Mouse (Mus musculus) lung, postnatal 36 days (tissue): ENCODE data around the gene Tor1aip2.

Source experiments
- DNase-seq: peaks from one replicate; pipeline ENCODE4 v3.0.0; 2022; ENCODE audit warnings: mixed read lengths

Gene Tor1aip2

DNA sequence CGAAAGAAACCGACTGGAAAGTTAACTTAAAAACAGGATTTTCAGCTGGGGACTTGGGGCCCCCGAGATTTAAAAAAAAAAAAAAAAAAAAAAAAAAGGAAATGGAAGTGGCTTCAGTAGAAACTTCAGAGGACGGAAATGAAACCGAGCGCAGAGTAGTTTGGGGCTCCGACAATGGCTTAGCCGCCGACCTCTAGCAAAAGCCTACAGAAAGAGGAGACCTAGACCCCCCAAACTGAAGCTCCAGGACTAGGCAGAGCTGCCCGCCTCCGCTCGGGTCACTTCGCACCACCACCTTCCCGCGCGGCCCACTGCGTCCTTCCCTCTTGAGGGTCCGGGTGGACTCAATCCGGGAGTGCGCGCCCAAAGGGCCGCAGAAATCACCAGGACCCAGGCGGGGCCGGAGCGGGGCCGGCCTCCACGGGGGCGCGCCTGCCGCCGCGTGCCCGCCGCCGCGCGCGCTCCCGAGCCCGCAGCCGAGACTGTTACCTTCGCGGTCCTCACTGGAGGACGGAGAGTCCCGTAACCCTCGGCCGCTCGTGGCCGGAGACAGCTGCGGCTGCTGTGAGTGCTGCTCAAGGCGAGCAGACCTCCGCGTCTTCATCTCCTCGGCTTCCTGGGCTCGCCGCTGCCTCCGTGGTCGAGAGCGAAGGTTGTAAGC is at the start of gene Tor1aip2:
Tor1aip2 (plus strand) TSS at position 135 of the 661 bp plus-strand sequence.
- peak; percentile 79 for DNase-seq

DNA sequence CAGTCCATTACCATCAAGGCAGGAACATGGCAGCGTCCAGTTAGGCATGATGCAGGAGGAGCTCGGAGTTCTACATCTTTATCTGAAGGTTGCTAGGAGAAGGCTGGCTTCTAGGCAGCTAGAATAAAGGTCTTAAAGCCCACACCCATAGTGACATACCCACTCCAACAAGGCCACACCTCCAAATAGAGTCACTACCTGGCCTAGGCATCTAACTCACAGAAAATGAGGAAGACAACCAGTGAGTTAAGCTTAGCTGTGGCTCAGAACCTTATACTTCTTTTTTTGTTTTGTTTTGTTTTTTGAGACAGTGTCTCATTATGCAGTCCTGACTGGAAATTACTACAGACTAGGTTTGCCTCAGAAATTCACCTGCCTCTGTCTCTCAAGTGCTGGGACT is 47.6 kb upstream of the Tor1aip2 start:
- DNase-seq = no peak

DNA sequence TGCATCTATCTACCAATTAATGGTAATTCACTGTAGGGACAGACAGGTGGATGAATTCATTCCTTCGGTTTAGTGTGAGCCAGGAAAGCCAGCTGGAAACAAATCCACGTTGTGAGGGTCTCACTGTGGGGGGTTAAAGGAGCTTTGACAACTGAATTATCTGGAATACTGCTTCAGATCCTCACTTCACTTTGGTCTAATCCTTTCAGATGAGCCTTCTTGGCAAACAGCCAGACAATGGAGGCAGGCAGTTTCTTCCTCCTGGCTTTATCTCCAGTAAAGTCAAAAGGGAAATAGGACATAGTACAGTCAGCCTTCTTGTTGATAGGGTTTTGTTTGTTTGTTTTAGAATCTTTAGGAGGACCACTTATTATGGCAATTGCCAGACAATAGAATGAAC is 45.8 kb upstream of the Tor1aip2 start:
- DNase-seq = no peak

DNA sequence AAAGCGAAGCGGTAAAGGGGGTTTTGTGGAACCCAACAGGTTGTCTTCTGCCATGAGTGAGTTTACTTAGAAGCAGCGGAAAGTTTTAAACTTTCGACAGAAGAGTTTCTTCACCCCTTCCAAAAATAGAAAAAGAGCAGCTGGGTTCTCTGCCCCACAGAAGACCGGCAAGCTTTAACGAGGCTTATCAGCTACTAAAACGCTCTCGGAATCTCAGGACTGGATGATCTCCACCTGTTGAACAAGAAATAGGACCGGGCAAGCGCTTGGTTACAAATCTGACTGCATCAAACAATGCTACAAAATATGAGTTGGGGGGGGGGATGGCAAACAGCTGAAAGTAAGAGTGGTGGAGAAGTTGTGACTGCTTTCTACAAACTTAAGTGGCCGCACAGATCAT is 44.8 kb upstream of the Tor1aip2 start:
- DNase-seq = no peak

DNA sequence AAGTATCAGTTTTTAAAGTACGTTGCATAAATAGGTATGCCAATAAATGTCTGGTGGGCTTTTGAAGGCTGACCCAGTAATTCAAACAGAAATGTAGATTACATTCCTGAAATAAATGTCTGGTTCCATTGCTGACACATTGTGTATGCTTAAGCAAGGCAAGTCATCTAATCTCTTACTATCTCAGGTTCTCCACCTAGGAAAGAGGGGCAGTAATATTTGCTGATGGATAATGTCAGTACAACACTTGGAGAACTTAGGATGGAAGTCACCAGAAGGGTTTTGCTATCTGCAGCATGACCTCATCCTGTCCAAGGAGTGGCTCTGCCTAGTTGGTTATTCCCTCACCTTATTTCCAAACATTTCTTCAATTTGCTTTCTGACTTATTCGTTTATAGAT is 40.7 kb upstream of the Tor1aip2 start:
- DNase-seq = no peak

DNA sequence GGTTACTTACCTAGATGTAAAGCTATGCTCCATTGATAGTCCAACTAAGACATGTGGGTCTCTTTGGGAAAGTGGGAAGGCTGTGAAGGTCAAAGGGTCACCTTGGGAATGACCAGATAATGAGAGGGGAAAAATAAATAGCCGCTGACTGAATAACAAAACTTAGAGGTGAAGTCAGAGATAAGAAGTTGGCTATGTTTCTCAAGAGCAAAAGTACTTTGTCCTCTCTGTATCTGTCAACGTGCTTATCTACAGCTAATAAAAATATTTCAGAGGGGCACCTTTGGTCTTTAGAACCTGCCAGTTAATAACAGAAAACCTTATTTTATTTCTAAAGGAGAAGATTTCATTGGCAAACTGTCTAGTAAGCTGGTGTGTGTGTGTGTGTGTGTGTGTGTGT is 39.6 kb upstream of the Tor1aip2 start:
- no peak for DNase-seq

DNA sequence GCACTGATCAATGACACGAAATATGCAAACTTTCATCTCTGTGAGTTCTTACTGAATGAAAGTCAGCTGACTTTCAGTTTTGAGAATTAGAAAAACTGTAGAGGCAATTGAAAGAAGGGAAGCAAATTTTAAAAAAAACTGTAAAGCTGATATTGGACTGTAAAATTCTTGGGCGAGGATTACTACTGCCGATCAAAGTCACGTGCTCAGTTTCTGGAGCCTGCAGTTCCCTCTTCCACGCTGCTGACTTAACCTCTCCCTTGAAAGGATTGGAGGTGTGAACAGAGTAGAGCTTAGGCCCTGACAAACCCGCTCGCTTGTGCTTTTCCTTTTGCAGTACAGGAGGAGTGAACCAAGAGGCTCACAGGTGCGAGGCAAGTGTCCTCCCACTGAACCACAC is 32.8 kb upstream of the Tor1aip2 start:
- DNase-seq = no peak

DNA sequence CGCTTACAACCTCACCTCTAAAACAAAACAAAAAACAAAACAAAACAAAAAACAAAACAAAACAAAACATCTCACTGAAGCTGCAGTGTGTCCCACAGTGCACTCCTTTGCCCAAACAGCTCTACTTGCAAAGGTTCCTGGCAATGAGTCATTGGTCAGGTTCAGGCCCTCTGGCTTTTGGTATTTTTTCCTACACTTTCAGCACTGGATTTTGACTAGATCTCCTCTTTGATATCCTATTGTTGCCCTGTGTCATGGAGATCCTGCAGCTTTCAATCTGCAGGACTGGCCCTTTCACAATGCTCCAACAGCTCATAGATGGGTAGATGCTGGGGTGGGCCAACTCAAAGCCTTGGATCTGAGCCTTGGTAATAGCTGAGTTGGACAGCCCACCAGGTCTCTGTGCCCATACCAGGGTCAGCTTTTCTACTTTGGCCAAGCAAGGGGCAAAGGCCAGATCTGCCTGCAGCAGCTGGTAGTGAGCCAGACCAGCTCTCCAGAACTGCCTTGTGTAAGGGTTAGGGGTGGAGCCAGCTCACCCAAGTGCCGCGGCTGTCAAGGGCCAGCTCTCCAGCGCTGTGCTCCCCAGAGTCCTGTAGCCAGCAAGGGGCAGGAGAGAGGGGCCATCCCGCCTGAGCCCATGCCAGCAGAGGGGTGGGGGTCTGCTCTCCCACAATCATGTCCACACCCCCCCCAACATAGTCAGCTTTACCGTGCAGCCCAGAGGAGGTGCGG is 31.8 kb upstream of the Tor1aip2 start:
- peak; percentile 71 for DNase-seq

DNA sequence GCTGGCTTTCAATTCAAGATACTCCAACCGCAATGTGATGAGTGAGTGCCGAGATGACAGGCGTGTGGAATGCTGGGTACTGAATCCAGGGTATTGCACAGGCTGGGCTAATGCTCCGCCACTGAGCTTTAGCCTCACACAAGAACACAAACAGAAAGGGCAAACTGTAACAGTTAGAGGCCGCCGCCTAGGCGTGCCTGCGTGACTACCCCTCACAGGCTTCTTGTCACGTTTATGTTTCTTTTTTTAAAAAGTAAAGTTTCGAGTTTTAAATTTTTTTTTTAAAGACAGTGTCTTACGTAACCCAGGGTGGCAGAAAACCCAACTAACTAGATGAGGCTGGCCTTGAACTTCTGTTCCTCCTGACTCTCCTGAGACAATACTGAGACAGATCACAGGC is 29.3 kb upstream of the Tor1aip2 start:
- DNase-seq = no peak

DNA sequence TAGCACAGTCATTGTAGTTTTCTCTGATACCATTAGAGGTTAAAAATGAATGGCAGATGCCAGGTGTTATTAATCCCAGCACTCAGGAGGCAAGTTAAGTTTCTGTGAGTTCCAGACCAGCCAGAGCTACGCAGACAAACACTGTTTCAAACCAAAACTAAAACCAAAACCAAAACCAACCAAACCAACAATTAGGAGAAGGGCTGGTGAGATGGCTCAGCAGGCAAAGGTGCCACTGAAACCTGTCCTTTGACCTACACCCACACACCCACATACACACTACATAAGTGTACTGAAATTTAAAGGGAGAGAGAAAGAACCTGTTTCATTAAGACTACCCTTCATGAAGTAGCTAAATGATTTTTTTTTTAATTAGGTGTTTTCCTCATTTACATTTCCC is 26.2 kb upstream of the Tor1aip2 start:
- DNase-seq = no peak

DNA sequence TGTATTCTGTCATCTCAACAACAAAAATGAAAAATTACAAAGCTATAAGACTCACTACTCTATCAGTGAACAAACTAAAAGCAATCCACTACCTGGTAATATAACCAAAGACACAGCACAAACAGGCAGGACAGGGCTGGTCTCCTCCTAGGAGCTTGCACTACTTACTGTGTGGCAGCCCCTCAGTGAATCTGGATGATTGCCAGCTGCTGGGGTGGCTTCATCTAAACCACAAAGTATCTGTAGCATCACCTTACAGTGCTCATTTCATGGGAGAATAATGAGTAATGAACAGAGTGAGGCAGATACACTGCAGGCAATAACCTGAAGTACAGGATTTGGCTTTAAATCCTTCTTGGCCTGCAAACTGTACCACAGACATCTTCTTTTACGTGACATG is 15.4 kb upstream of the Tor1aip2 start:
- no peak for DNase-seq

DNA sequence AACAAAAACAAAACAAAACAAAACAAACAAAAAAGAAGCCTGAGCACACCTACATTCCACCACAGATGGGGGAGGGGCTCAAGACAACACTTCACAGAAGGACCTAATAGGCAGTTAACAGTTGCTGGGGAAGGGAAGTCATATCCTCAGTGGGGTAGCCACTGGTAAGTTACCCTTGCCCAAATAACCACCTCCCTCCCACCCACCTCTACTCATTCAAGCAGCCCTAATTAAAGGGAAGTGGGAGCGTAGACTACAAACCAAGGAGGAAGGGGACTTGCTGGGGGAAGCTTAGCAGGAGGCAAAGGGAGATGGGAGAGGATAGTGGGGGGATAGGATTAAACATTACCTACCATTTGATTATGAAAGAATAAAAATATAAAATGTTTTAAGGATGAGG is 14.8 kb upstream of the Tor1aip2 start:
- DNase-seq = no peak

DNA sequence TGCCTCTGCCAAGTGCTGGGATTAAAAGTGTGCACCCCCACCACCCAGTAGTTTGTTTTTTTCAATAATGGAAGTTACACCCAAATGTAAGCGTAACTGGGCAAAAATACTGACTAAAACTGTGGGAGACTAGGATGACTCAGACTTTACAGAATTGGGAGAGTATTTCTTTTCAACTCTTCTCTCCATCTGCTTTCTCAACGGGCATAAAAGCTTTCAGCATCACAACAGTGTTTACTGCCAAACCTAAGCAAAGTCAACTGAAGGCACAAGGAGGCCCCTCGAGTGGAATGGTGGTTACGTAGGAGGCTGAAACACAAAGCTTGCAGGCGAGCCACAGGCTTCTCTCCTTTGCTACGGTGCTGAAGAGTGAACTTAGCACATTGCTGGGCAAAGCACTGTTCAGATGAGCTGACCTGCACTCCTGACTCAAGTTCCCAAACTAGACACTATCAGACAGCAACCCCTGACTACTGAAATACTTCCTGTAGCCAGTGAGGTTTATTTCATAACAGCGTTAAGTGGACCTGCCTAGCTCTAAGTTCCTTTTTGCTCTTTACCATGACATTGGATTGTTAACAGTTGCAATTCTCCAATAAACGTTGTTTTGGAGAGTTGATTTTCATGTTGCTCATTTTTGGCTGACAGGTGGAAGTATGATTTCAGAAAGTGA is 10.2 kb upstream of the Tor1aip2 start:
- peak; percentile 16 for DNase-seq

DNA sequence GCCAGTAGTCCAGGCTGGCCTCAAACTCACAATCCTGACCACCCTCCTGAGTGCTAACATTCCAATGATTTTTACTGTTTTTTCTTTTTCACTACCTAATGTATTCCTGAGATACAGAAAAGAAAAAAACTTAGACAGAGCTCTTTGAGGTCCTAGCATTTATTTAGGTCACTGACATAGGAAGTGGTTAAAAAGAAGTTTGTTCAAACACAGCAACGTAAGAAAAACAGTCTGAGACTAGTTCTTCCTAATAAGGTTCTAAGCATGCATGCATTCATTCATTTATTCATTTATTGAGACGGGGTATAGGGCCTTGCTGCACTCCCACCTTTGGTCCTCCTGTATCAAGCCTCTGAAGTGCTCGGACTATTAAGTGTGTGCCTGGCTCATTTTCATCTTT is 7.4 kb upstream of the Tor1aip2 start:
- no peak for DNase-seq

DNA sequence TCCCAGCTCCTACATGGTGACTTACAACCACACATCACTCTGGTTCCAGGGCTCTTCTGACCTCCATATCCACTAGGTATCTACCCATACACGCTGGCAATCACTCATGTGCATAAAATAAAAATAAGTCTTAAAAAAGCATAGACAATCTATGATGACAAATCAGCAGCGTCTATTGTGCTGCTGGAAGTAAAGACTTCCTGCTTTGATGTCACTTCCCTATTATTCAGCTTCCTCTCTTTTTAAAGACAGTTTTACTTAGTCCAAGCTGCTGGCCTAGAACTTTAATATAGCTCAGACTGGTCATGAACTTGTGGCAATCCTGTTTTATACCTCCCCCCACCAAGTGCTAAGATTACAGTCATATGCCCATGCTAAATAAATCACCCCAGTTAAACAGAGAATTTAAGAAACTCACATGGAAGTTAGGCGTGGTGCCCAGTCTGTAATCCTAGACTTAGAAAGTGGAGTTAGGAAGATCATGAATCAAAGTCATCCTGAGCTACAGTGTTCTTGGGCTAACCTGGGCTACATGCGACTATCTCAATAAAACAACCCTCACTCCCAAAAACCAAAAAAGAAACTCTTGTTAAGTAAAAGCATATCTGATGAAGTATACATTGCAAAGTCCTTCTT is 6.7 kb upstream of the Tor1aip2 start:
- no peak for DNase-seq

DNA sequence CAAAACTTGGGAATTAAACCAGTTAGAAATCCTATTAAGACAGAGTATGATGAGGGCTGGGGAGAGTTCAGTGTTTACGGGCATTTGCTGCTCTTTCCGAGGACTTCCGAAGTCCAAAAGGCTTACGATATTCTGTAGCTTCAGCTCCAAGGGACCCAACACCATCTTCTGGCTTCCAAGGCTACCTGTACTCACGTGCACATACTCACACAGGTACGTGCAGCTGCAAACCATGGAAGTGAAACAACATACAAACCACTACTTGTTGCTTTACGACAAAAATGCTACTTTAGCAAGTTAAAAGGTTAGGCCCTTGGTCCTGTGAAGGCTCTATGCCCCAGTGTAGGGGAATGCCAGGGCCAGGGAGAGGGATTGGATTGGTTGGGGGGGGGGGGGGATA is 1.3 kb upstream of the Tor1aip2 start:
- DNase-seq = no peak

DNA sequence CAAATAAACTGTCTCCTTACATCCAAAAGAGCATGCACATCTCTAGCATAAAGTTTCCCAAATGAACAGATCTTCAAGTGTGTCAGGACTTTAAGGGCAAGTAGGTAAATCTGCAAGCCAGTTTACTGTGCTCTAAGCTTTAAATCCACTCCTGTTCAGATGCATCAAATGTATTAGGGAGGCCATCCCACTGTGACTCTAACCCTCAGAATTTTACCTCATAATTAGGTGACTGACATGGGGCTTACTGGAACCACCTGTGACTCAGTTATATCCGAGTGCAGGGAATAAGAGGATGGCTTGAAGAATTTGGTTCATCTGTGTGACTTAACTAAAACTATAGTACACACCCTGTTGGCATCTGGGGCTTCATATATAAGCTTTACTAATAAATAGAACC is 542 bp upstream of the Tor1aip2 start:
- no peak for DNase-seq

DNA sequence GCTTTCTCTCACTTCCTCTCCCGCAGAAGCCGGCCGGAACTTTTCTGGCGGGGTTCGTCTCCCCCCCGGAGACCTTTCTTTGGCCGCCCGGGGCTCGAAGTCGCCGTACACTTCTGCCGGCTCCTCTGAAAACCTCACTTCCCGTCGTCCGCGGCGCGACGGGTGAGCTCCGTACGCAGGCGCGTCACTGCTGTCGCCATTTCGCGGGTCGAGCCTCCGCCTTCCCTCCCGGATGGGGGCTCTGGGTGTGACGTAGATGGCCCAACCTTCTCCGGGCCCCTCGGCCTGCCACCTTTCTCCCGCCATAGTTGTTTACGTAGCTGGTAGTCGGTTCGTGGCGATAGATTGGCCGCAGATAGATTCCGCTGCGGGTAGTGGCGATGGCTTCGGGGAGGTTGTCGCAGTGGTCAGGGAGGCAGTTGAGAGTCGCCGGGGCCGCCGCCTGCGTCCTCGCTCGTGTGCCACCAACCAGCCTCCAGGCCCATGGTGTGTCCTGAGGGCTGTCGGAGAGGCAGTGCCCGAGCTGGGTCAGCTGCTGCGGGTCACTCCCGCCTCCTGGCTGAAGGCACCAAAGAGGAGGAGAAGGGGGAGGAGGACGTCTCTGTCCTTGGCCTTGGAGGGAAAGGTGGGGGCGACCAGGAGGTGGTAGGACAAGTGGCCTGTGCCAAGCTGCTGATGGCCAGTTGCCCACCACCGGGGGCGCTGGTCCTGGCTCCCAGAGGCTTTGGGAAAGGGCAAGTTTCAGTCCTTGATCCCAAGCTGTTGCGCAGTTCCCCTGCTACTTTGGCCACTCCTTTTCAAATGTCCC is 931 bp downstream of the Tor1aip2 start, which contains the start of gene Tor1aip1:
Tor1aip1 (minus strand) TSS at position 551 of the 808 bp plus-strand sequence.
- peak; percentile 98 for DNase-seq

DNA sequence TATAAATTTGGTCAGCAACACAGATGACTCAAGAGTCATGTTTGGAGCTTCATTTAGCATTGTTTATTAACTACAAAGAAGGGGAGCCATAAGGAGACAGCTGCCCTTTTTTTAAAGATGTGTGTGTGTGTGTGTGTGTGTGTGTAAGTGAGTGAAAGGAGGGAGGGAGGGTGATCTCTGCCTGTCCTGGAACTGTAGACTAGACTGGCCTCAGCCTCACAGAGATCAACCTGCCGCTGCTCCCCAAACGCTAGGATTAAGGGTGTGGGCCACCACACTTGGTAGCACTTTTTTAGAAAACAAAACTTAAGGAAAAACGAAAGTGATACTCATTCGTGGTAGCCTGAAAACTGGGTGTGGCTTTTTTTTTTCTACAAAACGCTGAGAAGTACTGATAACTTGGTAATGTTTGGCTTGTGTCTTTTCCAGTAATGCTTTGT is 2.0 kb downstream of the Tor1aip2 start:
- DNase-seq = peak; percentile 59

DNA sequence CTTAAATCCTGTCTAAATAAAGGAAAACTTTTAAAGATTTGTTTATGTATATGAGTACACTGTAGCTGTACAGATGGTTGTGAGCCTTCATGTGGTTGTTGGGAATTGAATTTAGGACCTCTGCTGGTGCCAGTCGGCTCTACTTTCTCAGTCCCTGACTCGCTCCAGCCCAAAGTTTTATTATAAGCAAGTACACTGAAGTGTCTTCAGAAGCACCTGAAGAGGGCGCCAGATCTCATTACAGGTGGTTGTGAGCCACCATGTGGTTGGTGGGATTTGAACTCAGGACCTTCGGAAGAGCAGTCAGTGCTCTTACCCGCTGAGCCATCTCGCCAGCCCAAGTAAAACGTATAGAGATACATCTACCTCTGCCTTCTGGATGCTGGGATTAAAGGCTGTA is 4.8 kb downstream of the Tor1aip2 start:
- peak; percentile 26 for DNase-seq

DNA sequence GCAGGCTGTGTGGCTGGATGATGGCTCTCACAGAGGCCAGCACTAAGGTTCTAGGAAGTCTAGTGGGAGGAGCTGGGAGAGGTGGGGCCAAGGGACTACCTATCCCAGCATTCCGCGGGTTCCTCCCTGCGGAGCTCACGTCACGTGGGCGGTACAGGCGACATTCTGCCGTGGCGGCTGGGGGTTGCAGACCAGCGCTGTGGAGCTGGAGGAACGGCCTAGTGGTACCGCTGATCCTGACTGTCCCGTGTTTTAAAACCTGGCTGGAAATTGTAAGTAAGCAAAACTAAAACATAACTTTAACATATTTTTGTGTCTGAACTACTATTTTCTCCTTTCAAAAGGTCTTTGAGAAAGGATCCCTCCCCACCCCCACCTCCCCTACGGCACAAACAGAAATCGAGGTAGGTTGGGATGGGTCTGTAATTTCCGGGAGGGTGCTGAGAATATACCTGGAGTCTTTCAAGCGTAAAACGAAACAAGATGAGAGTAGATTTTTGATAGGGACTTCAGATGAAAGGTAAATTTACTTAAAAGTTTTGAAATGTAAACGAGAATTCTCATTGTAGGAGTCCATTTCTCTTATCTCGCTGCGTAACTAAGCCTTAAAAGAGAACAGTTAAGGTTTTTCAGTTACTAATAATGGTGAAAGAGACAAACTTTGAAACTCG is 5.7 kb downstream of the Tor1aip2 start:
- DNase-seq = peak; percentile 98
